Mouse (Mus musculus) adrenal gland, postnatal 25 days (tissue): Measurements from ENCODE around the gene D6Ertd527e. TPM values are rescaled to one million over a fixed set of nuclear protein-coding genes. Genes with fewer than 3 reads are reported as not detected.

Experiments used
- DNase-seq: peaks from one replicate; pipeline ENCODE4 v3.0.0; 2021; ENCODE audit warnings: mixed read lengths
- total RNA-seq: library from RNA; stranded (reverse); gene quantifications from 2 replicates; pipeline ENCODE4 v1.2.3, GENCODE M21; 2021

Gene D6Ertd527e
- total RNA-seq, 1 experiment from 2014 or later = 0.15 TPM

DNA sequence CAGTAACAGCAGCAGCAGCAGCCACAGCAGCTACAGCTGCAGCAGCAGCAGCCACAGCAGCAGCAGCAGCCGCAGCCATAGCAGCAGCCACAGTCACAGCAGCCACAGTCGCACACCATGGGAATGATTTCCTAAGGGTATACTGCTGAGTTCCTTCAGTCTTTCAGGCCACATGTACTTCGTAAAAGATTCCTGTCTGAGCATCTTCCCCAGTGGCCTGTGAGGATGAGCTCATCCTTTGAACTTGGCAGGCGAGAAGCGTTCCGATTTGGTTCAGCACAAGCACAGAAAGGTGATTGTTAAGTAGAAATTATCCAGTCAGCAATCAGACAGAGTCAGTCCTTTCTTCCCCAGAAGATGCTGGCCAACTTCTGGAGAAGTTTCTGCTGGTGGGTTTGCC lies 7.6 kb downstream of the D6Ertd527e start:
- DNase-seq = no peak

DNA sequence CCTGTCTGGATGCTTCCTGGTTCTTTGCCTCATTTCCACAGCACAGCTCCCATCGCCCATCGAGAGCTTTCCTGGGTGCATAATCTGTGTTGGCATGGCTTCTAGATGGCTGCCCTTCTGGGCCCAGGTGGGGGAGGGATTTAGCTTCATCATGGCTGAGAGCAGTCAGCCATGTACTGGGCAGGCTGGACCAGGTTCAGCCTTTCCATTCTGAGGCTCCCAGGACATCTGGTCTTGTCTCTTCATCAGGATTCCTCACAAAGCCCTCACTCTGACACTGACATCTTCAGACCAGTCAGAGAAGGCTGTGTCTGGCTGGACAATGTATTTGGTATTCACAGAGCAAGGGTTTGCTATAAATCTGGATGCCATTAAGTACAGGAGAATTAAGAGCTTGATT lies 11.4 kb downstream of the D6Ertd527e start:
- DNase-seq = no peak

- DNase-seq = no peak
These were observed 12.1 kb downstream of the D6Ertd527e start for GRCm38 (mm10) chr6:87116596-87116995.

- no peak for DNase-seq
These were observed 14.7 kb downstream of the D6Ertd527e start for GRCm38 (mm10) chr6:87119066-87119837.

DNA sequence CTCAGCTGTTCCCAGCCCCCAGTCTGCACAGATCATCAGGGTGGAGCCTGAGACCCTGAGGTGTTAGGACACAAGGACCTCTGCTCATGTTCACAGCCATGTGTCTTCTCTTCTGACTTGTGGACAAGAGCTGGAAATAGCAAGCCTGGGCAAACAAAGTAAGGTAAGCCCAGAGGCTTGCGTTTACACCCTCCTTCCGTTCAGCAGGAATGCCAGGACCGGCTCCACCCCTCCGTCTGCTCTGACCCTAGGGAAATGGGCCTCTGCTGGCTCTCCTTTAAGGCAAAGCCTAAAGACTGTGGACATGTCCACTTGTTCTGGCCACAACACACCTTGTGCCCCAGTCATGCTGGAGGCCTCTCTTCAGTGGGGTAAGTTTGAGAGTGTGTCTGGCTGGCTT lies 15.4 kb downstream of the D6Ertd527e start:
- DNase-seq = no peak

GRCm38 (mm10) chr6:87120661-87121060 lies 16.1 kb downstream of the D6Ertd527e start:
- DNase-seq = no peak

DNA sequence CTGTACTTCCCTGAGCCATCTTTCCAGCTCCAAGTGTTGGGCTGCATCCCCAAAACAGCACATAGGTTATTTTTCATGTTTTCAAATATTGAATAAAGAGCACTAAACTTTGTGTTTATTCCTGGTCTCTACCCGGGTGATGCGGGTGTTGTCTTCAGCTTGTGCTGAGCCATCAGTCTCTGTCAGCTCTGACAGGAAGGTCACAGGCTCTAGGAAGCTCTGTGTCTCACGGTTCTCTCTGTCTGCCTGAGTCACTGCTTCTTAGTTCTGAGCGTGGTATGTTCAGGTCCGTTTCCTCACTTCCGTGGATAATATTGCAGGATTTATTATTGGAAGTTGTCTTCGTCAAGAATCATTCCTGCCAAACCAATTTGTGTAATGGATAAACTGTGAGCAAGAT lies 17.4 kb downstream of the D6Ertd527e start:
- DNase-seq = no peak

DNA sequence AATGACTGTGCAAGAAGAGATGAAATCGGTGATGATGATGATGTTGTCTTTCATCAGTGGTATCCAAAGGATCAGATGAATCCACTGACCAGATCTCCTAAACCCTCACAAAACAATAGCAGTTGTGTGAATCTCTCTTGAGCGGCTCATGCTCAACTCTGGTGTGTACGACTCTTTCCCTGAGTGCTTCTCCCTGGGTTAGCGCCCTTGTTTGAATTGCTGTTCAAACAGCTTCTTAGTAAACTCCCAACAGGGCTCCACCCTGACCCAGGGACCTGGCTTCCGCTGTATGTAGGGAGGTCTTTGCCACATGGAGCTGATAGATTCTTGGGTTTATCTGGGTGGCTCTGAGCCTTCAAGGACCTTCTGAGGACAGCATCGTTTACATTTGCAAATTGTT lies 18.9 kb downstream of the D6Ertd527e start:
- DNase-seq = no peak

GRCm38 (mm10) chr6:87123973-87124372 lies 19.4 kb downstream of the D6Ertd527e start:
- no peak for DNase-seq

GRCm38 (mm10) chr6:87127049-87127753 lies 22.7 kb downstream of the D6Ertd527e start:
- DNase-seq = no peak

DNA sequence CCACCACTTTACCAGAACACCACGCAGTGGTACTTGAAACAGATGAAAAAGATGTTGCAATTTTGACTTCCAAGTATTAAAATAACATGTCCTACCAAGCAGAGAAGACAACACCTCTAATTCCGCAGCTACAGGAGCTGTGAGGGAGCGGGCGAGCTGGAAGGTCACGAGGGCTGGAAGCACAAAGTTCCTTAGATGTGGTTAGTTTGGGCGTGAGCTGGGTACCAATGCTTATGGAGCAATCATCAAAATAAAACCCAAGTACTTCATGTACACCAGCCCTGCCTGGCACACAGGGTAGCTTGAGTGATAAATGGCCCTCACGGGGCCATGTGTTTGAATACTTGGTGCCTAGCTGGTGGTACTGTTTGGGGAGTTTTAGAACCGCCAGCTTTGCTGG lies 25.3 kb downstream of the D6Ertd527e start:
- no peak for DNase-seq

GRCm38 (mm10) chr6:87130628-87131027 lies 26.1 kb downstream of the D6Ertd527e start:
- DNase-seq = no peak

GRCm38 (mm10) chr6:87131078-87131477 lies 26.5 kb downstream of the D6Ertd527e start:
- no peak for DNase-seq

- DNase-seq = no peak
These were observed 29.0 kb downstream of the D6Ertd527e start for GRCm38 (mm10) chr6:87133520-87133919.

GRCm38 (mm10) chr6:87133966-87134546 lies 29.5 kb downstream of the D6Ertd527e start:
- DNase-seq = no peak

DNA sequence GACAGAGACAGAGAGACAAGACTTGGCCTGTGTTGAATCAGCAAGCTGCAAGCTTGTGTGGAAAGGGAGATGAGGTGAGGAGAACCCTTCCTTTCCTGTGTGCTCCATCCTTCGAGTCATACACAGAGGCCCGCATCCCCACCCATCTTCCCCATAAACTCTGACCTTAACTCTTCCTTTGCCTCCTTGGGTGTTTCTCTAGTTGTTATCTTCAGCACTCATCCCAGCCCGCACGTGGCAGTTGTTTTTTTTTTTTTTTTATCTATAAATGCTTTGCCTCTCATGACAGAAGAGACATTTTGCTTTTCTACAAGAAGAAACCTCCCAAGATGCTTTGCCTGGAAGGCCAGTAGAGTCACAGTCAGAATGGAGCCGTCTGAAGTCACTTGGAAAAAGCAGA lies 33.9 kb downstream of the D6Ertd527e start:
- DNase-seq = no peak

DNA sequence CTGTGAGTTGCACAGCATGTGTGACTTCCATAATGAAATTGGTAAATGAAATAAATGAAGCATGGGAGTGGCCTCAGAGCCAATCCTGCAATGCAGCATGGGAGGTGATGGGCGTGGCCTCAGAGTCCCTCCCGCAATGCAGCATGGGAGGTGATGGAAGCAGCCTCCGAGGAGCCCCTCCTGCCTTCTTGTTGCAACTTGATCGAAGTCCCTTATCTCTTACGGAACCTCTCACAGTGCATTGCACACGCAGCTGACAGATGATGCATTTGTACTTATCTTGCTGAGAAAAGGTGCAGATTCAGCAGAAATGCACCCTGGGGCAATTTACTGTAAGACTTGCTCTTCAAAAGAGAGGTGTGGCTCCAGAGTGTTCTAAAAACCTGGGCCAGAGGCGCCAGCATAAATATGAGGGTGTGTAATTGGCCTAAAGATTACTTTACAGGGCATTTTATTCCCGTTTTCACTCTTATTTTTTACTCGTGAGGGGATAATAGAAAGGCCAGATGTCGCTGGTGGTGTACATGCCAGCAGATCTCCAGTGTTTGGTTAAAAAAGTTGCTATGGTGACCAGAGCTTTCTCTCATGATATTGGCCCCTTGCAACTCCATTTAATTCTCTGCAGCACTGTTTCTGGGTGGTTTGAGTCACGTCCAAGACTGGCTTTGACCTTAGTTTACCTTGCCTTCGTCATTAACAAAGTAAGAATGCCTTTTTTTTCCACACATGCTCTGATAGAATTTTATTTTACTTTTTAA lies 35.4 kb downstream of the D6Ertd527e start:
- no peak for DNase-seq

DNA sequence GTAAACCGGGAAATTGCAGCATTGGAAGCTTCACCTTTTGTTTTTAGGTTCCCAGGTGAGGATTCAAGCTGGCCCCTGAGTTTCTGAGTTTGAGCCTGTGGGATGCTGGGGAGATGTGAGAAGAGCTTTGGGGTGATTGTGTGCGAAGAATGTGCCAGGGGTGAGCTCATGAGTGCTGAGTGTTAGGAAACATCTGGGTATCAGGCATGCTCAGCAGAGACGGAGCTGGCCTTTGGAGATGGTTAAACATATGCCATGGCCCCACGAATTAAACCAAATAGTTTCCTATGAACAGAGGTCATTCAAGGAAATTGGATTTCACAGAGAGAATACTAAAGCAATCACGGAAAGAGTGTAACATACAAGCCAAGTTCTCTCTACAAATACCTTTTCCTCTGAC lies 37.7 kb downstream of the D6Ertd527e start:
- DNase-seq = no peak

GRCm38 (mm10) chr6:87143594-87143993 lies 39.0 kb downstream of the D6Ertd527e start:
- DNase-seq = no peak

GRCm38 (mm10) chr6:87147921-87148320 lies 43.4 kb downstream of the D6Ertd527e start:
- DNase-seq = no peak

- DNase-seq = no peak
These were observed 45.9 kb downstream of the D6Ertd527e start for GRCm38 (mm10) chr6:87150471-87150870.

- DNase-seq = no peak
These were observed 46.9 kb downstream of the D6Ertd527e start for GRCm38 (mm10) chr6:87151427-87151826.
